Mouse (Mus musculus) heart, adult 8-10 months (tissue): ENCODE measurements around the gene Ddx24. TPM values are rescaled to one million over a fixed set of nuclear protein-coding genes. Genes with fewer than 3 reads are reported as not detected.

ENCODE experiments used
- total RNA-seq, 4 experiments: library from RNA; stranded (reverse); gene quantifications; 2 replicates each; pipeline ENCODE4 v1.2.4; 2022

Gene Ddx24
- total RNA-seq, 4 experiments from 2014 or later, result 88.5 to 95.6 (median 91.7) TPM

Other genes with a start within 250 kb of the Ddx24 start
- under 1 TPM in 2 of 4 experiments, not detected in 2; 0.41 to 0.84 TPM for gene Prima1, start 183.7 kb downstream of the Ddx24 start, total RNA-seq
- gene Fam181a, start 114.9 kb downstream of the Ddx24 start, total RNA-seq, result not detected
- 100 to 1,000 TPM; 485 to 583 (median 548) TPM for gene Asb2, start 69.8 kb downstream of the Ddx24 start, total RNA-seq
- gene Otub2, start 37.1 kb downstream of the Ddx24 start, total RNA-seq, result 1 to 10 TPM; 2.5 to 4.2 (median 3.5) TPM
- gene 9330161L09Rik, start 18.0 kb downstream of the Ddx24 start, total RNA-seq, result 1 to 10 TPM in 3 of 4 experiments, under 1 TPM in 1; 0.41 to 1.8 (median 1.2) TPM
- 10 to 100 TPM; 45.0 to 62.7 (median 52.4) TPM for gene Ifi27, start 8.4 kb upstream of the Ddx24 start, total RNA-seq
- gene Ifi27l2a, start 17.9 kb upstream of the Ddx24 start, total RNA-seq, result 10 to 100 TPM; 20.2 to 34.4 (median 28.4) TPM
- gene Ifi27l2b, start 31.4 kb upstream of the Ddx24 start, total RNA-seq, result not detected
- 1 to 10 TPM in 1 of 4 experiments, under 1 TPM in 3; 0.22 to 1.6 (median 0.35) TPM for gene Ppp4r4, start 106.5 kb upstream of the Ddx24 start, total RNA-seq
- gene Serpina10, start 205.6 kb upstream of the Ddx24 start, total RNA-seq, result not detected
- not detected for gene Serpina6, start 231.4 kb upstream of the Ddx24 start, total RNA-seq